Mouse (Mus musculus): ENCODE results near the gene Stx16. TPM values are rescaled to one million over a fixed set of nuclear protein-coding genes. Genes with fewer than 3 reads are reported as not detected.

Gene Stx16
- polyA plus RNA-seq (2012; rRNA removed) = 11.0 and 11.6 TPM in 2 replicates

DNA sequence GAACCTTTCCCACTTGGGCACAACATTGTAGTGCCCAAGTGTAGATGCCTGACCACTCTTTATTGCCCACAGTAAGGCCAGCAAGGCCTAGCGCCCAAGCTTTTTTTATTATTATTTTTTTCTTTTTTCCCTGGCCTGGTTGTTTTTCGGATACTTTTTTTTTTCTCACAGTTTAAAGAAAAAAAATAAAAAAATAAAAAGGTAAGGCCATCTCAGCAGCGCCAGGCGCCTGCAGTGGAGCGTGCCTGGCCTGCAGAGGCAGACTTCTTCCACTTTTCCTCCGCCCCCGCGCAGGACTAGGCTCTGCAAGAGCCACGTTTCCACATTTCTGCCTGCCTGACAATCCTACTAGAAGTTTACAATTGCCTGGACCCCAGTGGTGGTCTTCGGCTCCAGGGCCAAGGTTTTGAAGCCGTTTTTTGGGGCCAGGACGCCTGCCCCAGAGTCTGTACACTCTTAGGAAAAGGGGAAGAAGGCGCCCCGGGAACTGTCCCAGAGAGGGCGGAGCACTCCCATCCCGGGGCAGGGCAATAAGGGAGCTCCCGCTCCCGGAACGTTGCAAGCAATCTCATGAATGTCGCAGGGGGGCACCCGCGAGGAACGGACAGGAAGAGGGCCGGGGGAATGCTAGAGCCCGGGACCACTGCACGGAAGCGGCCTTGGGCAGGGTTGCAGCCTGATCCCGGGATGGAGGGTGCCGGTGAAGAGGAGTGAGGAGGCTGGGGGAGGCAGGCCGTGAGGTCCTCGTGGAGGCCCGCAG is at the start of gene Stx16:
Gene Stx16 (plus strand): TSS at position 636 of the 760 bp plus-strand sequence.

DNA sequence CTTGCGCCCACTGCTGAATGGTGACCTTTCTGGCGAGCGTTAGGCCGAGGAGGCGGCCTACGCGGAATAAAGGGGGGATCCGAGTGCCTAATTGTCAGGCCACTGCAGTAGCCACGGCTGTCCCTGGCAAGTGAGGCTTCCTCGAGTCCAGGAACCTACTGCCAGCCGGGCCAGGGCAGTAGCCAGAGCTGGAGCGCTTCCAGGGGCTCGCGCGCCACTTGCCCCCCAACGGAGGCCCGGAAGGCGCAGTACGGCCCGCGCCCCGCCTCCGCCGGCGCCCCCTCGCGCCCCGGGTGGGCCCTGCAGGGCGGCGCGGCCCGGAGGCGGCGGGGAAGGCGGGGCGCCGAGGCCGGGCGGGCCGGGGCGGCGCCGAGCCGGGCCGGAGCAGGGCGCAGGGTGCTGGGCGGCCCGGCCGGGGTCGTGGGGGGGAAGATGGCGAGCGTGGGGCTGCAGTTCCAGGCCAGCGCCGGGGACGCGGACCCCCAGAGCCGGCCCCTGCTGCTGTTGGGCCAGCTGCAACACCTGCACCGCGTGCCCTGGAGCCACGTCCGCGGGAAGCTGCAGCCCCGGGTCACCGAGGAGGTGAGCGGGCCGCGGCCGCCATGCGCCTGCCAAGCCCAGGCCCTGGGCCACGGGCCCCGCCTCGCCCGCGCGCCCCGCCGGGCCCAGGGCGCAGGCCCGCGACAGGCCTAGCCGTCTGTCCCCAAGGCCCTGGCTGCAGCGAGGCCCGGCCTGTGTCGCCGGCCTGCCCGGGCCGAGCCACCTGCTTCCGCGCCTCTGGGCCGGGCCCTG is 34.1 kb downstream of the Stx16 start, which contains the start of gene Npepl1:
Gene Npepl1 (plus strand): TSS at position 359 of the 792 bp plus-strand sequence.

Other genes with a start within 250 kb of the Stx16 start
- 23.7 and 25.2 TPM in 2 replicates for gene Npepl1, start 34.0 kb downstream of the Stx16 start, polyA plus RNA-seq (2012; rRNA removed)
- 283 and 312 TPM in 2 replicates for gene Gnas, start 208.0 kb downstream of the Stx16 start, polyA plus RNA-seq (2012; rRNA removed)